Mouse (Mus musculus): Measurements from ENCODE around the gene Syt11. TPM values are rescaled to one million over a fixed set of nuclear protein-coding genes. Genes with fewer than 3 reads are reported as not detected.
"Not testable (repeated sequence)": the region's sequence is repeated elsewhere in the genome, so short reads cannot be mapped to it uniquely, and the experiment has no call there.

Syt11 gene
- polyA plus RNA-seq (2016; fragmentation: Nextera tagmentation; extraction: Ambion mirVana) = 121 and 123 TPM in 2 replicates

DNA sequence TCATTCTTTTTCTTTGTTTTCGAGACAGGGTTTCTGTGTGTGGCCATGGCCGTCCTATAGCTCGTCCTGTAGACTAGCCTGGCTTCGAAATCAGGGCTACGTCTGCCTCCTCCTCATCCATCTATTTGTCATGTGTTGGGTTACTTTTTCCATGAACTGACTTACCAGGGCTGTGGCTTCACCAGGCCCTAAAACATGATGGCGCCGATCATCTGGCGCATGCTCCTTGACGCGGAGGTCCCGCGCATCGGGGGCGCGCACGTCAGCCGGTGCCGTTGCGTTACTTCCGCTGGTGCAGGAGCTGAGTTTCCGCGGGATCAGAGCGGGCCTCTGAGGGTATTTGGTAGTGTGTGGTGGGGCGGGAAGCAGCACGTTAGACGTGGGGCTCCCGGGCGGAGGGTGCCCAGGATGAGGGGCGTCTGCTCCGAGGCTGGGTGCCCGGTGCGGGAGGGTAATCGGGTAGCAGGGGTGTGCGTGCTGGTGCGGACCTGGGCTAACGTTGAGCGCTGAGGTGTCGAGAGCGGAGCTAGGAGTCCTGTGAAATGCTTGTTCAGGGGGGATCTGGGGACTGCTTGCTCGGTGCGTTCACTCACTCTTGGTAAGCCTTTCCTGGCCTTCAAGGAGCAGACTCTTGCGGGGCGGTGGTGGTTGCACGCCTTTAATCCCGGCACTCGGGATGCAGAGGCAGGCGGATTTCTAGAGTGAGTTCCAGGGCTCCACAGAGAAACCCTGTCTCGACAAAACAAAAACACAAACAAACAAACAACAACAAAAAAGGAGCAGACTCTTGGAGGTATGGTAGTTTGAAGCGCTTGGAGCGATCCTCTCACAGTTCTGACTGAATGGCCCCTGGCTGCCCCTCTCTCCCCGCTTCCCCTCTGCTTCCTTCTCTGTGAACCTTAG is at the start of gene Syt11:
Gene Syt11, minus strand, starts transcription at position 226 of the 903 bp plus-strand sequence.
- Histone ChIP-seq H3K4me1 (peaks cover 12% of the 10 kb centered on the region), H3K27ac (peak within 1 kb of the TSS; percentile 89), H3K36me3 (replicated peaks) (peaks cover 17% of the 10 kb centered on the region), H3K4me3 (peak within 1 kb of the TSS; percentile 52)
- H3K27me3 ChIP-seq (ENCODE audit: poor library complexity, severe bottlenecking); H3K9me3 ChIP-seq: not testable (repeated sequence)
- 4% methylated on average over 43 of the region's 51 CpGs for WGBS
- DNase-seq (ENCODE audit: extremely low spot score, low spot score) = peak; percentile 47

DNA sequence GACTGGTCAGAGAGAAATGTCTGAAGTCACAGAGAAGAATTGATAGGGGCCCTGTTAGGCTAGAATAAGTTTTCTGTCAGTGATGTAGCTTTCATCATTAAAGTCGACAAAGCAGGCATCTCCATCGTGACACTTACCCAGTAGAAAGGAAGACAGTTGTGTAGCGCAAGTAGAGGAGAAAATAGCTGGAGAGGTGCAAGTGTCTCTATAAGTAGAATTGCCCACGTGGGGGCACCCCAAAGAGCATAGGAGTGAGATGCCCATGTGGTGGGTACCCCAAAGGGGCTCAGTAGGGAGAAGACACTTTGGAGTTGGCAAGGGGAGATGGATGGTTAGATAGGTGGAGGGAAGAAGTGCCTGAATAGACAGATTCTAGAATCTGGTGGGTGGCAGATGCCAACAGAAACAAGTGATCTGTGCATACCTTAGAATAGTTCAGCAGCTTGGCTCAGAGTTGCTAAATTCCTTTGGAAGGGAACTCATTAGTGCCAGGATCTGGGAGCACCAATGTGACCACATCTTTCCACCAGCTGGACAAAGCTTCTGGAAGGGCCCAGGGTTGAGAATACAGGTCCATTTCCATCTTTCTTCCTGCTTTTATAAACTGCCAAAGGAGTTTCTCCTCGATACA is 29.1 kb upstream of the Syt11 start:
- DNase-seq (ENCODE audit: extremely low spot score, low spot score) = no peak
- Histone ChIP-seq H3K4me1 (no peaks in the 10 kb centered on the region), H3K27ac (no peak overlapping the region), H3K27me3 (ENCODE audit: poor library complexity, severe bottlenecking) (no peaks in the 10 kb centered on the region), H3K36me3 (replicated peaks) (peaks cover 46% of the 10 kb centered on the region), H3K9me3 (no peaks in the 10 kb centered on the region), H3K4me3 (no peak overlapping the region)
- 91% methylated on average over 5 of the region's 5 CpGs for WGBS

DNA sequence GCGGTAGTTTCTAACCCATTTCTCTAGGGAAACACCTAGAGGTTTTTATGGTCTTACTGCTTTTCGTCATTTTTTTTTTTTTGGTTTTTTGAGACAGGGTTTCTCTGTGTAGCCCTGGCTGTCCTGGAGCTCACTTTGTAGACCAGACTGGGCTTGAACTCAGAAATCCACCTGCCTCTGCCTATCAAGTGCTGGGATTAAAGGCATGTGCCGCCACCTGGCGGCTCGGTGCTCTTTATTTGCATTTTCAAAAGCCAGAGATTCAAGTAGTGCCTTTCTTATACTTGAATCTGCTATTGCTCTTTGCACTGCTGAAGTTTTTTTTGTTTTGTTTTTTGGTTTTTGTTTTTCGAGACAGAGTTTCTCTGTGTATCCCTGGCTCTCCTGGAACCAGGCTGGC is 22.5 kb upstream of the Syt11 start:
- WGBS = 88% methylated on average over 6 of the region's 6 CpGs

DNA sequence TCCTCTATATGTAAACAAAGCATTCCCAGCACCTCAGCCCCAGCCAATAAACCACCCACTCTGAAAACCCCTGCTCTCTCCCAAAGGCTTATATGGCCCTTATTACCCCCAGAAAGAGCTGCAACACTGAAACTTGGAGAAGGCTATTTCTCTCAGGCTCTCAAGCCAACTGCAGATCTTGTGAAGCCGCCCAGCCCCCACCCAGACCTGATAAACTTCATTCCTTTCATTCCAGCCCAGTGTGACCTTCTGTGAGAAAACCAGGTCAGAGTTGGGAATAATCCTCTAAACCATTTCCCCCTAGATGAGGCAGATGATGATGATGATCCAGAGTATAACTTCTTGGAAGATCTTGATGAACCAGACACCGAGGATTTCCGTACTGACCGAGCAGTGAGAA is 13.1 kb upstream of the Syt11 start:
- not testable (repeated sequence) for H3K4me1 ChIP-seq
- WGBS = 100% methylated on average over 3 of the region's 4 CpGs

More for the DNA sequence above, 22.5 kb upstream of the Syt11 start:
- H3K27ac ChIP-seq; H3K4me3 ChIP-seq; DNase-seq (ENCODE audit: extremely low spot score, low spot score); H3K4me1 ChIP-seq; H3K9me3 ChIP-seq; H3K27me3 ChIP-seq (ENCODE audit: poor library complexity, severe bottlenecking): not testable (repeated sequence)
- peaks cover 23% of the 10 kb centered on the region for H3K36me3 ChIP-seq (replicated peaks)

DNA sequence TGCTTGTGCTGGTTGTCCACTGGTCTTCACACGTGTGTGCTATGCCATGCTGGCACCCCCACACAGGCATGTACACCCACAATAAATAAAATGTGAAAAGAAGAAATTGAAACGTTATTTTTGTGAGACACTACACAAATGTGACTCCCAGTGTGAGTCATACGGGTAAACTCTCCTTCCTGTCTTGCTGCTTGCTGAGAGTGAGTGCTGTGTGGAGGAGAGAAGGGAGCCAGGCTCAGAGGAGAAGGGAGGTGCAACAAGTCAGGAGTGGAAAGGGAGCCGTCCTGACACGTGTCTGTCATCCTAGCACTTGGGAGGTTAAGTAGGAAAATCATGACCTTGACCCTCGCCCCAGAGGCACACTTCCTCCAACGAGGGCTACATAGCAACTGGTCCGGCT is 11.8 kb upstream of the Syt11 start:
- WGBS = no CpG with 5 or more reads among the region's 8 CpGs
- H3K4me3 ChIP-seq; H3K27ac ChIP-seq; H3K9me3 ChIP-seq; H3K27me3 ChIP-seq (ENCODE audit: poor library complexity, severe bottlenecking); H3K4me1 ChIP-seq; DNase-seq (ENCODE audit: extremely low spot score, low spot score): not testable (repeated sequence)
- peaks cover 19% of the 10 kb centered on the region for H3K36me3 ChIP-seq (replicated peaks)

More for the DNA sequence above, 13.1 kb upstream of the Syt11 start:
- H3K4me3 ChIP-seq; H3K27ac ChIP-seq; DNase-seq (ENCODE audit: extremely low spot score, low spot score); H3K27me3 ChIP-seq (ENCODE audit: poor library complexity, severe bottlenecking); H3K9me3 ChIP-seq: not testable (repeated sequence)
- peaks cover 17% of the 10 kb centered on the region for H3K36me3 ChIP-seq (replicated peaks)

DNA sequence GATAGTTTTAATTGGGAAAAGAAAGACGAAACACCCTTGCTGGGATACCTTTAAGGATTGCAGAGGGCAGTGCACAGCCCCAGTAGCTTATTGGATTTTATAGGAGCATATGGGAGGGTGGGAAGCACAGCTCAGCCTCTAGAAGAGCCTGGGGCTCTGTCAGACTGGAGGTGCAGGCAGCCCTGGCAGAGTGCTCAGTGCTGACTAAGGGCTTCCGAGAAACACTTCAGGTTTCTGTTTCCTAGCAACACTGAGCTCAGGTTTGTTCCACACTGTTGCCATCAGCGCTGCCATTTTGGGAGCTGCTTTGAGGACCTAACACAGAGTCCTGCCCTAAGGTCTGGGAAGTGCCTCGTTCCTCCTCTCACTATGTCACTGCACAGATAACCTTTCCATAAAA is 11.4 kb upstream of the Syt11 start:
- not testable (repeated sequence) for DNase-seq (ENCODE audit: extremely low spot score, low spot score); H3K27me3 ChIP-seq (ENCODE audit: poor library complexity, severe bottlenecking); H3K4me1 ChIP-seq; H3K9me3 ChIP-seq; H3K27ac ChIP-seq; H3K4me3 ChIP-seq
- peaks cover 19% of the 10 kb centered on the region for H3K36me3 ChIP-seq (replicated peaks)
- 89% methylated on average over 1 of the region's 4 CpGs for WGBS

DNA sequence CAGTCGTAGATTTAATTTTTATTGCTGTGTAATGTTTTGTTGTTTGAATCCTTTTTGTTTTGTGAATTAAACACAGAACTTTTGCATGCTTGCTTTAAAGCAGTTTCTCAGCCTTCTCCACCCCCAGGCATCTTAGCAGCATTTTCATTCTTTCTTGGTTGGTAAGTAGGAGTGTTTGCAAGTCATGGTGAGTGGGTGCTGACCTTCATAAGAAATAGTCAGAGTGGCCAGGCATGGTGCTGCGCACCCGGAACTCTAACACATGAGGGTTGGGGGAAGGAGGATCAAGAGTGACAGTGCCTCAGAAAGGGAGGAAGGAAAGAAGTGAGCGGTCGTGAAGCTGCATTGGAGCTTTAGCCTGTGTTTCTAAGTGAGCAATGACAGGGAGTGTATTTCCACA is 9.9 kb upstream of the Syt11 start:
- Histone ChIP-seq H3K4me3 (no peak overlapping the region), H3K9me3 (no peaks in the 10 kb centered on the region), H3K27me3 (ENCODE audit: poor library complexity, severe bottlenecking) (no peaks in the 10 kb centered on the region), H3K27ac (no peak overlapping the region), H3K4me1 (no peaks in the 10 kb centered on the region), H3K36me3 (replicated peaks) (peaks cover 19% of the 10 kb centered on the region)
- DNase-seq (ENCODE audit: extremely low spot score, low spot score) = no peak
- 89% methylated on average over 5 of the region's 5 CpGs for WGBS

DNA sequence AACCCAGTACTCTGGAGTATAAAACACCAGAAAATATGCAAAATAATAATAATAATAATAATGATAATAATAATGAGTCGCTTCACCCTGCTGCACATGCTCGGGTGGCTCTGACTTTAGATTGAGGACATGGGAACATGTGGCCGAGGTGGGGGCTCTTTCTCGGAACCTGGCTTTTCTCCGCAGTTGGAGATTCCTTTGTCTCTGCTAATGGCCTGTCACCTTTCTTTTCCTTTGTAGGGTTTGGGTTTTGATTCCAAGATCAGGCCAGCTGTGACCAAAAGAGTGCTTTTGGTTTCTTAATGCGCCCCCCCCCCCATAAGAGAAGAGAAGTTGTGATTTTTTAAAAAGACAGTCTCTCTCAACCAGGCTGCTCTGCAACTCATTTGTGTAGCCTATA is 1.8 kb downstream of the Syt11 start:
- not testable (repeated sequence) for H3K4me3 ChIP-seq; DNase-seq (ENCODE audit: extremely low spot score, low spot score); H3K27me3 ChIP-seq (ENCODE audit: poor library complexity, severe bottlenecking); H3K27ac ChIP-seq; H3K9me3 ChIP-seq; H3K36me3 ChIP-seq (replicated peaks)
- WGBS = 85% methylated on average over 6 of the region's 6 CpGs
- H3K4me1 ChIP-seq = peaks cover 12% of the 10 kb centered on the region

DNA sequence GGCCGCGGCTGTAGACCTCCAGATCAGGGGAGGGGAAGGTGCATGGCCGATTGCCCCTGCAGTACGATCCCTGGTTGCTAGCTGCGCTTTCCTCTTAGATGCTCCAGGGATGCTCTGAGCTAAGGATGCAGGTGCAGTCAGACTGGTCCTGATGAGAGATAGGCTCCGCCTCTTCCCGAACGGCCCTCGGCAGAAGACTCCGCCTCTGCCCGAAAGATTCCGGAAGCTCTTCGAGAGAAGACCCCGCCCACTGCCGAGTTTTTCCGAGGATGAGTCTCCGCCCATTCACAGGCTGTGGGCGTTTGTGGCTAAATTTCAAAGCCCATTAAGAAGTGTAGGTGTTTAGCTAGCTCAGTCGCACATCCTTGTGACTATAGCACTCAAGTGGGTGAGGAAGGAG is 2.6 kb downstream of the Syt11 start:
- under 1% methylated on average over 19 of the region's 19 CpGs for WGBS
- peak; percentile 74 for DNase-seq (ENCODE audit: extremely low spot score, low spot score)
- Histone ChIP-seq H3K27ac (peak overlapping the region; percentile 68; the same call in 1 of the 2 replicates), H3K4me3 (peak overlapping the region; percentile 46), H3K4me1 (peaks cover 12% of the 10 kb centered on the region)
- H3K27me3 ChIP-seq (ENCODE audit: poor library complexity, severe bottlenecking); H3K36me3 ChIP-seq (replicated peaks); H3K9me3 ChIP-seq: not testable (repeated sequence)

DNA sequence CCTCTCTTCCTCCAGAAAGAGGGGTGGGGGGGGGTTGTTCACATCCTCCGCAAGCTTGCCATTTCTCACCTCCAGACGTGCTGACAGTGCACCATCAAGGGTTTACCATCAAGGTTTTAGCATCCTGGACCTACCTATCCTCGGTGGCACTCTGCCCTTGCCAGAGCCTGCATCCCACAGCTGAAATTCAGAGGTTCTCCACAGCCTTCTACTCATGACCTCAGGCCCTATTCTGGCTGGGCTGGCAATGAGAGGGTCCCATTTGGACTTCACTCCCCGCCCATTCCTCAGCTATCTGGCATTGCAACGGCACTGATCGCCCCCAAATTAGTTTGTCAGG is 3.1 kb downstream of the Syt11 start:
- not testable (repeated sequence) for H3K27me3 ChIP-seq (ENCODE audit: poor library complexity, severe bottlenecking); H3K36me3 ChIP-seq (replicated peaks); DNase-seq (ENCODE audit: extremely low spot score, low spot score); H3K9me3 ChIP-seq
- peak overlapping the region; percentile 63 for H3K4me3 ChIP-seq
- H3K4me1 ChIP-seq = peaks cover 12% of the 10 kb centered on the region
- H3K27ac ChIP-seq = peak overlapping the region; percentile 94
- 3% methylated on average over 3 of the region's 6 CpGs for WGBS

DNA sequence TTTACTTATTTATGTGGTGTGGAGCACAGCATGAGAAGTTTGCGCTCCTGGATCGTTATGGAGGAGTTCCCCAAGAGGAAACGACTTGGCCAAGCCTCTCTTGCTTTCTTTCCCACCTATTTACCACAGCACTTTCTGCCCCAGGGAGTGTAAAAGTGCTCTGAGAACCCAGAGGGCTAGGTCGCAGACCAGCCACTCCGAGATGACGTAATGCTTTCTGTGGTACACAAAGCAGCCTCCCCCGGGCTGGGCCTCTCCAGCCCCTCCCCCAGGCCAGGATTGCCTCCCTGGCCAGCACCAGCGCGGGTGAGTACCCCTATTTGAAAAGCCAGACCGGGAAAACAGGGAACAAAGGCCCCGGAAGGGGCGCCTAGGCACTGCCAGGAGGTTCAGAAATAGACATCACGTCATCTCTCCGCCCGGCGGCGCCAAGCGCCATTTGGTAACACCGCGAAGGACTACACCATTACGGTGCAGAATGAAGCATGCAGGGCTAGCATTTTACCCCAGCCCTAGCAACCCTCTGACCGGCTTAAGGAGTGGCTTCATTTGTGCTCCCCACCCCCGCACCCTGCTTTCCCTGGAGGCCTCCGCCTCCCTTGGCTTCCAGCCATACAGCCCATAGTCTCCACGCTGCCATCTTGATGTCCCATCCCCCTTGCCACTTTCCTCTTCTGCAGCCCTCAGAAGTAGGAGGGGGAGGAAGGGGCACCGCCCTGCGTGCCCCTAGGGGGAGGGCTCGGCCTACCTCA is 3.6 kb downstream of the Syt11 start:
- DNase-seq (ENCODE audit: extremely low spot score, low spot score) = peak; percentile 58
- Histone ChIP-seq H3K4me1 (peaks cover 12% of the 10 kb centered on the region), H3K4me3 (peak overlapping the region; percentile 63), H3K27ac (peak overlapping the region; percentile 94)
- WGBS = 2% methylated on average over 23 of the region's 28 CpGs
- H3K27me3 ChIP-seq (ENCODE audit: poor library complexity, severe bottlenecking); H3K36me3 ChIP-seq (replicated peaks); H3K9me3 ChIP-seq: not testable (repeated sequence)

DNA sequence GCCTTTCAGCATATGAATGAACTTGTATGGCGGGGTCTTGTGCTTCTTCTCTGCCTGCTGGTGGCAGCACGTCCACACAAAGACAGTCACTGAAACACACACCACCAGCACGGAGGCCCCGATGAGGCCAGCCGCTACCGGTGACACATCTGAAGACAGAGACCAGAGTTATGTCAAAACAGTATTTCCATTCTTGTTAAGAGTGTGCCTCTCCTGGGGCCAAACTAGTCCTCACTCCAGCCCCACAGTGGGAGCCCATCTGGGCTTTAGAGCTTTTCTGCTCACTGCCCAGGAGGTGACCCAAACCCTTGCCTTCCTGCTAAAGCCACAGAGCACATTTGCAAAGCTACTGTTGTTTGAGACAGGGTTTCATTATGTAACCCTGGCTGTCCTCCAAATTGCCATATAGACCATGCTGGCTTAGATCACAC is 12.5 kb downstream of the Syt11 start:
- Histone ChIP-seq H3K27ac (0 out of 2 replicates have a peak overlapping the region, but pooled peaks have one; percentile 15), H3K4me1 (peaks cover 30% of the 10 kb centered on the region), H3K36me3 (replicated peaks) (peaks cover 90% of the 10 kb centered on the region), H3K27me3 (ENCODE audit: poor library complexity, severe bottlenecking) (no peaks in the 10 kb centered on the region), H3K4me3 (no peak overlapping the region), H3K9me3 (no peaks in the 10 kb centered on the region)
- 78% methylated on average over 6 of the region's 6 CpGs for WGBS
- no peak for DNase-seq (ENCODE audit: extremely low spot score, low spot score)

DNA sequence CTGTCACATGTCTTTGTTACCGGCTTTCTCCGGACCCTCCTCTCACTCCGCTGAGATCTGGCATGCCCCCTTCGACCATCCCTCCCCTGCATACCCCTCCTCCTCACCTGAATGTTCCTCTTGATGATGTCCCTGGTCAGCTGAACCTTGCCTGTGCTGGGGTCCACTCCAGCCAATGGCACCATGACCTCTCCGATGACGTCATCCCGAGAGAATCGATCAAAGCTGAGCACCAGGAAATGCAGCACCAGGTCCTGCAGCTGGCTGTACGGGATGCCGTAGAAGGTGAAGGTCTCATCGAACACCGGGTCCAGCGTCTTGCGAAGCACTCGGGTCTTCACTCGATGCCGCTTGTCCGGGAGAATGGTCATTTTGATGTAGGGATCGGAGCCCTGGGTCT is 13.3 kb downstream of the Syt11 start:
- Histone ChIP-seq H3K9me3 (no peaks in the 10 kb centered on the region), H3K27ac (no peak overlapping the region), H3K4me1 (peaks cover 38% of the 10 kb centered on the region), H3K4me3 (no peak overlapping the region), H3K36me3 (replicated peaks) (peaks cover 94% of the 10 kb centered on the region), H3K27me3 (ENCODE audit: poor library complexity, severe bottlenecking) (no peaks in the 10 kb centered on the region)
- 93% methylated on average over 19 of the region's 19 CpGs for WGBS
- no peak for DNase-seq (ENCODE audit: extremely low spot score, low spot score)
